13 mouse cellular contexts compared by ENCODE assay signal in the genomic region with DNA sequence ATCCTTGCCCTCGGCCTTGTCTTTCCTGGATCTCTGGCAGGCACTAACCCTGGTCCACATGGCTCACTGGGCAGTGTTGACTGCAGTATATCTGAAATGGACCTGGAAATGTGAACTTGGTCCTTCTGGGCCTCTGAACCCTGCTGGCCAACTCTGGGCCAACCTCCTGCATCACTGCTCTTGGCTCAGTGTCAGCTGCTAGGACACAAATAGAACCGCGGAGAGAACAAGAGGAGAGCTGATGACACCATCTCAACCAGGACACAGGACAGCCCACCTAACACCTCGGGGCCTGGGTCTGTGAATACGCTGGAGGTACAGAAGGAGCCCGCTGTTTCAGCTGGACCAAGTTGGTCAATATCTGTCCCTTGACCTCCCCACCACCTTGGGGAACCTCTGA.
"Had no signal": no experiment of that assay in that cellular context is flagged by ENCODE, and none has a peak within 500 bp of the region (broad histone marks: within the 10 kb centered on the region; RNA-seq: fewer than 3 reads in every experiment).

No protein-coding gene starts in this region.

- H3K4me3 ChIP-seq: kidney, embryonic 15.5 days; limb, embryonic 10.5 days; liver, embryonic 13.5 days; lung, embryonic 15.5 days; megakaryocyte, embryonic 14.5 days; midbrain, embryonic 13.5 days; stomach, embryonic 15.5 days had no signal

- H3K27ac ChIP-seq: kidney, embryonic 15.5 days; limb, embryonic 10.5 days; liver, embryonic 13.5 days; lung, embryonic 15.5 days; macrophage; midbrain, embryonic 13.5 days; stomach, embryonic 15.5 days had no signal

- H3K4me2 ChIP-seq: kidney, embryonic 15.5 days; liver, embryonic 13.5 days; lung, embryonic 15.5 days; midbrain, embryonic 13.5 days; stomach, embryonic 15.5 days had no signal

- H3K9me3 ChIP-seq: kidney, embryonic 15.5 days; limb, embryonic 10.5 days; liver, embryonic 13.5 days; lung, embryonic 15.5 days; megakaryocyte, embryonic 14.5 days; midbrain, embryonic 13.5 days; stomach, embryonic 15.5 days had no signal

- ATAC-seq: liver, postnatal 0 days; midbrain, embryonic 13.5 days had no signal

- H3K9ac ChIP-seq: kidney, embryonic 15.5 days; liver, embryonic 13.5 days; liver, postnatal 0 days; lung, embryonic 15.5 days; midbrain, embryonic 13.5 days; stomach, embryonic 15.5 days had no signal

- H3K27me3 ChIP-seq: lung, embryonic 15.5 days; stomach, embryonic 15.5 days had no signal

- H3K36me3 ChIP-seq: kidney, embryonic 15.5 days; liver, embryonic 13.5 days; lung, embryonic 15.5 days; midbrain, embryonic 13.5 days; stomach, embryonic 15.5 days had no signal

- DNase-seq: kidney, postnatal 14 days; liver, embryonic 13.5 days; liver, postnatal 0 days; lung, postnatal 14 days; right cerebral cortex, postnatal 14 days; thymus, postnatal 4 days had no signal
